Mouse (Mus musculus): ENCODE data around the gene Tesc. TPM values are rescaled to one million over a fixed set of nuclear protein-coding genes. Genes with fewer than 3 reads are reported as not detected.

Tesc gene
- total RNA-seq (2023): 10 to 100 TPM; 32.9 to 35.1 TPM

GRCm38 (mm10) chr5:118027698-118028190 lies at the start of gene Tesc:
Gene Tesc (plus strand): TSS chr5:118027743.

Other genes with a start within 250 kb of the Tesc start
- gene Nos1, start 246.7 kb upstream of the Tesc start, total RNA-seq (2023): under 1 TPM in 1 of 2 experiments, not detected in 1; 0.30 TPM
- 10 to 100 TPM; 31.1 to 36.2 TPM for gene Fbxo21, start 51.0 kb upstream of the Tesc start, total RNA-seq (2023)
- gene Fbxw8, start 127.7 kb downstream of the Tesc start, total RNA-seq (2023): 1 to 10 TPM; 6.8 to 9.6 TPM
- gene Hrk, start 136.9 kb downstream of the Tesc start, total RNA-seq (2023): not detected
- gene Rnft2, start 217.4 kb downstream of the Tesc start, total RNA-seq (2023): 1 to 10 TPM in 1 of 2 experiments, under 1 TPM in 1; 0.89 to 1.5 TPM
- 10 to 100 TPM in 1 of 2 experiments, 1 to 10 TPM in 1; 9.9 to 11.0 TPM for gene 2410131K14Rik, start 217.5 kb downstream of the Tesc start, total RNA-seq (2023)

All from T-cell, adult 66 days (primary cell).